Mouse (Mus musculus) heart, embryonic 13.5 days (tissue): ENCODE data around the gene Six2. TPM values are rescaled to one million over a fixed set of nuclear protein-coding genes. Genes with fewer than 3 reads are reported as not detected.
"Not testable (repeated sequence)": the region's sequence is repeated elsewhere in the genome, so short reads cannot be mapped to it uniquely, and the experiment has no call there.

Experiments
- ATAC-seq: fragments of 200-750 bp; cut with Nextera tagmentation; 2 replicates; pipeline ENCODE4 v1.8.0; 2017; ENCODE audit warnings: moderate TSS enrichment; ENCODE audit not compliant: insufficient number of reproducible peaks, low FRiP score, low TSS enrichment; ENCODE audit errors: extremely low read depth
- H3K27ac ChIP-seq: fragments of 300-500 bp; sonication (generic); replicated peaks from 2 replicates; pipeline ENCODE4 v1.5.1; 2015; ENCODE audit warnings: moderate library complexity, mild to moderate bottlenecking, inconsistent platforms
- H3K27me3 ChIP-seq: fragments of 300-500 bp; sonication (generic); replicated peaks from 2 replicates; pipeline ENCODE4 v1.6.1; 2015; ENCODE audit warnings: mild to moderate bottlenecking, inconsistent platforms
- H3K36me3 ChIP-seq: fragments of 300-500 bp; sonication (generic); 2 replicates; pipeline ENCODE4 v1.6.1; 2015; ENCODE audit warnings: mild to moderate bottlenecking, inconsistent platforms
- H3K4me1 ChIP-seq: fragments of 300-500 bp; sonication (generic); 2 replicates; pipeline ENCODE4 v1.6.1; 2015; ENCODE audit warnings: inconsistent platforms
- H3K4me2 ChIP-seq: fragments of 300-500 bp; sonication (generic); 2 replicates; pipeline ENCODE4 v1.6.1; 2015; ENCODE audit warnings: inconsistent platforms, mild to moderate bottlenecking, moderate library complexity
- H3K4me3 ChIP-seq: fragments of 300-500 bp; sonication (generic); 2 replicates; pipeline ENCODE4 v1.5.1; 2015; ENCODE audit warnings: moderate library complexity, mild to moderate bottlenecking, inconsistent platforms
- H3K9ac ChIP-seq: fragments of 300-500 bp; sonication (generic); 2 replicates; pipeline ENCODE4 v1.6.1; 2015; ENCODE audit warnings: inconsistent platforms, mild to moderate bottlenecking, moderate library complexity
- H3K9me3 ChIP-seq: fragments of 300-500 bp; sonication (generic); 2 replicates; pipeline ENCODE4 v1.6.1; 2016; ENCODE audit warnings: inconsistent platforms
- WGBS: fragments of 180-500 bp; shearing (Covaris S2); methylation state at CpG from one replicate; pipeline ENCODE4 v1.1.7; 2015; ENCODE audit warnings: mixed read lengths; 5-methylcytosine and 5-hydroxymethylcytosine counted together
- polyA plus RNA-seq: library from polyadenylated mRNA; unstranded; fragments of >200 nt; fragmentation: Nextera tagmentation; extraction: Ambion mirVana; gene quantifications from 2 replicates; pipeline ENCODE4 v1.2.1, GENCODE M21; 2015

Gene Six2
- polyA plus RNA-seq, 1 experiment from 2014 or later, result 0.39 TPM

DNA sequence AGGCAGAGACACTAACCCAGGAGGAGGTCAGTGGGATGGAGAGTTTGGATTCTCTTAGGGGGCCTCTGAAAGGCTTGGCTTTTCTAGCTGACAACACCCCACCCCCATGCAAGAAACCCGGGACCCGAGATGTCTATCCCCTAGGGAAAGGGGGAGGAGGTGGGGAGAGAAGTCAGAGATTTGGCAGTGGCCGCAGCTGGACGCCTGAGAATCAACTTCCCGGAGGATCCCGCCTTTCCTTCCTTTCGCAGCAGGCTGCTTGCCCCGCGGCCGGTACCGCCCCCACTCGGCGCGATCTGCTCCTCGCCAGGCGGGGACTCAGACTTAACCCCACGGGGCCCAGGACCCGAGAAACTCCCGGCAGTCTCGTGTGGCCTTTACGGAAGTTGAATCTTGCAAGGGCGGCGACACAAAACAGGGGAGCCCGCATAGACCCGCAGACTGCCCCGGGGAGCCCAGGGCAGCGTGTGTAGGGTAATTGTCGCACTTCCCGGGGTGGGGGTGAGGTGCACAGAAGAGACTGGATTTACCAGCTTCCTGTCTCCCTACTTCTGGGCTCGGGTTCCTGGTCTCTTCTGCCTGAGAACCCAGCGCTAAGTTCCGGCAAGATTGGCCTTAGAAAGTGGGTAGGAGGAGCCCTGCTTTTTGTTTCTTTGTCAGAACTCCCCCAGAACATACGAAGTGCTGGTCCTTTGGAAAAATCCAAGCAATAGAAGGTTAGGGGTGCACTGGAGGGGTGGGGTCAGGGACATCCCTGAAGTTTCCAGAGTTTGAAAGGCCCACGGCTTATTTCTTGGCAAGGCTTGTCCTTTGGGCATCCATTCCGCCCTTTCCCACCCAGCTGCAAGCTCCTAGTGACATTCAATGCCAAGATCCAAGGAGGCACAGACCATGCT is 1.1 kb upstream of the Six2 start:
- no peak for ATAC-seq
- H3K36me3 ChIP-seq, result no peaks in the 10 kb centered on the region
- H3K27ac ChIP-seq, result no peak overlapping the region
- H3K9ac ChIP-seq, result peak overlapping the region; percentile 61; the same call in 1 of the 2 replicates
- peaks cover 33% of the 10 kb centered on the region for H3K4me1 ChIP-seq
- no peaks in the 10 kb centered on the region for H3K9me3 ChIP-seq
- H3K27me3 ChIP-seq, result peaks cover 100% of the 10 kb centered on the region
- peak overlapping the region; percentile 58 for H3K4me3 ChIP-seq
- H3K4me2 ChIP-seq, result peak overlapping the region; percentile 89
- WGBS, result under 1% methylated on average over 35 of the region's 35 CpGs

GRCm38 (mm10) chr17:85687421-85688235 is 446 bp downstream of the Six2 start:
- H3K27me3 ChIP-seq, result peaks cover 100% of the 10 kb centered on the region
- H3K9ac ChIP-seq, result peak overlapping the region; percentile 67
- no peaks in the 10 kb centered on the region for H3K36me3 ChIP-seq
- H3K9me3 ChIP-seq, result no peaks in the 10 kb centered on the region
- peaks cover 37% of the 10 kb centered on the region for H3K4me1 ChIP-seq
- no peak for ATAC-seq
- H3K27ac ChIP-seq, result no peak overlapping the region
- H3K4me2 ChIP-seq, result peak overlapping the region; percentile 89
- peak overlapping the region; percentile 58 for H3K4me3 ChIP-seq
- under 1% methylated on average over 76 of the region's 109 CpGs for WGBS

- H3K4me1 ChIP-seq, result peaks cover 37% of the 10 kb centered on the region
- peak overlapping the region; percentile 58 for H3K4me3 ChIP-seq
- peak overlapping the region; percentile 89 for H3K4me2 ChIP-seq
- no peak overlapping the region for H3K27ac ChIP-seq
- H3K36me3 ChIP-seq, result no peaks in the 10 kb centered on the region
- H3K27me3 ChIP-seq, result peaks cover 100% of the 10 kb centered on the region
- H3K9ac ChIP-seq, result peak overlapping the region; percentile 67
- no peak for ATAC-seq
- WGBS, result 4% methylated on average over 42 of the region's 42 CpGs
- H3K9me3 ChIP-seq, result no peaks in the 10 kb centered on the region
Observed at GRCm38 (mm10) chr17:85686476-85687420, 1.3 kb downstream of the Six2 start.

GRCm38 (mm10) chr17:85685689-85686281 is 2.3 kb downstream of the Six2 start:
- Histone ChIP-seq H3K4me2 (no peak overlapping the region), H3K36me3 (no peaks in the 10 kb centered on the region), H3K9me3 (no peaks in the 10 kb centered on the region), H3K9ac (no peak overlapping the region), H3K4me1 (peaks cover 39% of the 10 kb centered on the region), H3K4me3 (peak overlapping the region; percentile 13; the same call in 1 of the 2 replicates), H3K27ac (no peak overlapping the region), H3K27me3 (peaks cover 100% of the 10 kb centered on the region)
- WGBS, result 5% methylated on average over 11 of the region's 11 CpGs
- no peak for ATAC-seq

DNA sequence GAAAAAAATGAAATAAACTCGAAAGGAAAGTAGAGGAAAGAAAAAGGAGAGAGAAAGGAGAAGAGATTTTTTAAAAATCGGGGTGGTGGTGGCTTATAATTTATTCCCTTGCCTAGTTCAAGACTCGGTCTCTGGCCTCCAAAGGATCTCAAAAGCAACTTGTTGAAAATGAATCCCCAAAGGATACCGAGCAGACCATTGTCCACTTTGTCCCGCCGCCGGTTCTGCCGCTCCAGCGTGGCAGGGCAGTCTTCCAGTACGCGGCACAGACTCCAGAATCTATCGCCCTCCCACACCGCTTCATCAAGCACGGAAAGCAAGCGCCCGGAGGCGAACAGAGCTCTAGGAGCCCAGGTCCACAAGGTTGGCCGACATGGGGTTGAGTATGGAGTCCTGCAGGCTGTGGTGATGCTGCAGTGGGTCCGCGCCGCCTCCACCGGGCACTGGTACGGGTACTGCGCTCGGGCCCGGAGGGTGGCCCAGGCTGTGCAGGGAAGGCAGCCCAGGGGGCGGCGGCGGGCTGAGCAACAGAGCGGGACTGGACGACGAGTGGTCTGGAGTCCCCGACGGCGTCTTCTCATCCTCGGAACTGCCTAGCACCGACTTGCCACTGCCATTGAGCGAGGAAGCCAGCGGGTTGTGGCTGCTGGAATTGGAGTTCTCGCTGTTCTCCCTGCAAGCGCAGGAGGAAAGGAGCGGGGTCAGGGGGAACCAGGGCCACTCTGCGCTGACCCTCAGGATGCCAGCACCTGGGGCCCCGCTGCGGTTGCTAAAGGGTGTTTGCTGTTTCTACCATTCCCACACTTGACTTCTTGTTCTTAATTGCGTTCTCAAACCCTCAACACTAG is 3.0 kb downstream of the Six2 start:
- Histone ChIP-seq H3K4me1 (peaks cover 47% of the 10 kb centered on the region), H3K27ac (no peak overlapping the region), H3K4me2 (peak overlapping the region; percentile 18; the same call in 1 of the 2 replicates), H3K9me3 (no peaks in the 10 kb centered on the region), H3K36me3 (no peaks in the 10 kb centered on the region), H3K9ac (no peak overlapping the region), H3K27me3 (peaks cover 100% of the 10 kb centered on the region), H3K4me3 (peak overlapping the region; percentile 25)
- 2% methylated on average over 46 of the region's 46 CpGs for WGBS
- ATAC-seq, result no peak

DNA sequence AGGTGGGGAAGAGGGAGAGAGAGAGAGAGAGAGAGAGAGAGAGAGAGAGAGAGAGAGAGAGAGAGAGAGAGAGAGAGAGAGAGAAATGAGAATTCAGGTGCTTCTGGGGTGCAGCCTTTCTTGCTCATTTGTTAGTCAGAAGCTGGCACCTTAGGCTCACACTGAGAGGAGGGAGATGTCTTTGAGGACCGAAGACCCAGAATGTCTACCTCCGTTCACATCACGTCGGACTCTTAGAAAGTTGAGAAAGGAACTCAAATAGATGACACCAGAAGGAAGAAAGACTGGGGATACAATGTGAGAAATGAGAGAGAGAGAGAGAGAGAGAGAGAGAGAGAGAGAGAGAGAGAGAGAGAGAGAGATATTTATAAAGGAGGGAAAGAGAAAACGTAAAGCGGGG is 3.6 kb downstream of the Six2 start:
- 5% methylated on average over 6 of the region's 6 CpGs for WGBS
- H3K36me3 ChIP-seq, H3K9ac ChIP-seq, H3K4me3 ChIP-seq, H3K4me2 ChIP-seq, H3K9me3 ChIP-seq, ATAC-seq, H3K27ac ChIP-seq: not testable (repeated sequence)
- H3K4me1 ChIP-seq, result peaks cover 52% of the 10 kb centered on the region
- H3K27me3 ChIP-seq, result peaks cover 100% of the 10 kb centered on the region

DNA sequence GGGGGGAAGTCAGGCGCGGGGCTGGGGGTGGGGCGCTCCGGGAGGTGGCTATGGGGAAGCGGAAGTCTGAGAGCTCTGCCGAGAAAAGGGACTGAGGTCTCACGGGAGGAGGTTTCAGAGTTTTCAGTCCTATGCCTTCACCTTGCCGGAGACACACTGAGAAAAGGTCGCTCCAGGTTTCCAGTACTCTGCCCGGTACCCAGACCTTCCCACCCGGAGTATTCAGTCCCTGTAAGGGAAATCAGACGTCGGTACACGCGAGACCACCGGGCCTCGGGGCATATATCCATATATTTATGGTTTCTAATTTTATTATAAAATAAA is 4.1 kb downstream of the Six2 start:
- Histone ChIP-seq H3K4me3 (peak overlapping the region; percentile 14; the same call in 1 of the 2 replicates), H3K27me3 (peaks cover 100% of the 10 kb centered on the region), H3K4me1 (peaks cover 49% of the 10 kb centered on the region), H3K9me3 (no peaks in the 10 kb centered on the region), H3K36me3 (no peaks in the 10 kb centered on the region), H3K9ac (no peak overlapping the region), H3K27ac (no peak overlapping the region), H3K4me2 (peak overlapping the region; percentile 9; the same call in 1 of the 2 replicates)
- under 1% methylated on average over 15 of the region's 17 CpGs for WGBS
- ATAC-seq, result no peak

GRCm38 (mm10) chr17:85683111-85683983 is 4.7 kb downstream of the Six2 start:
- Histone ChIP-seq H3K9ac (no peak overlapping the region), H3K27me3 (peaks cover 100% of the 10 kb centered on the region), H3K4me2 (0 out of 2 replicates have a peak overlapping the region, but pooled peaks have one; percentile 9), H3K4me1 (peaks cover 43% of the 10 kb centered on the region), H3K27ac (no peak overlapping the region), H3K36me3 (no peaks in the 10 kb centered on the region), H3K4me3 (peak overlapping the region; percentile 14; the same call in 1 of the 2 replicates), H3K9me3 (no peaks in the 10 kb centered on the region)
- WGBS, result 8% methylated on average over 25 of the region's 25 CpGs
- no peak for ATAC-seq

DNA sequence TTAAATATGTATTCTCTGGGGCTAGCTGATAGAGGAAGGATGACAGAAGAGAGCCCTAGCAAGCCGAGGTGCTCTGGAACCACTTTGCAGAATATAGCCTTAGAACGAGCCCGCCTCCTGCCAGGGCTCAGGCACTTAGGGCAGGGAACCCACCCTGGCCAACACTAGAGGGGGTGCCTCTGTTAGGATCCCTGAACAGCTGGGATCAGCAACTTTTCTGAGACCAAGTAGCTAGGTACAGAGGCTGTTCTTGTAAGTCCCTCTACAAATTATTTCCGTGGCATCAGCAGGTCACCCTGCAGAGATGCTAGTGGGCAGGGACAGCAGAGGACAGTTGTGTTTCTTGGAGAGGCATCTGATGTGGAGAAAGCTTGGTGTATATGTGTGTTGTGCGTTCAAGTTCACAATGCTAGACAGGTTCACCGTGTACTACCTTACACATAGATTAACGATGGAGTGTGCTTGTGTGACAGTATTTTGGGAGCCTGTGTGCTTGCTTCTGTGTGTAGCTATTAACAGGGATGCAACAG is 5.8 kb downstream of the Six2 start:
- no peak for ATAC-seq
- H3K4me3 ChIP-seq, result no peak overlapping the region
- no peaks in the 10 kb centered on the region for H3K9me3 ChIP-seq
- H3K36me3 ChIP-seq, result no peaks in the 10 kb centered on the region
- no peak overlapping the region for H3K27ac ChIP-seq
- H3K27me3 ChIP-seq, result peaks cover 100% of the 10 kb centered on the region
- H3K4me2 ChIP-seq, result no peak overlapping the region
- 9% methylated on average over 7 of the region's 7 CpGs for WGBS
- H3K4me1 ChIP-seq, result peaks cover 36% of the 10 kb centered on the region
- H3K9ac ChIP-seq, result no peak overlapping the region
